Mouse (Mus musculus) myocyte (in vitro differentiated cells): ENCODE results near the gene Kcnh3.

Experiments used
- CEBPB ChIP-seq: IDR thresholded peaks from 2 replicates; pipeline ENCODE4 v1.6.1; 2011; ENCODE audit warnings: mild to moderate bottlenecking, moderate library complexity; ENCODE audit not compliant: poor library complexity, insufficient read depth, severe bottlenecking
- MAX ChIP-seq: IDR thresholded peaks from one replicate; pipeline ENCODE4 v1.6.1; 2011; ENCODE audit warnings: low read depth, mild to moderate bottlenecking, control low read depth
- MYOD1 ChIP-seq, 3 experiments: IDR thresholded peaks; one replicate each; pipeline ENCODE4 v1.6.1; 2011; ENCODE audit warnings: control low read depth in 2 of 3, low read depth in 2 of 3, mild to moderate bottlenecking in 2 of 3, moderate library complexity in 1 of 3; ENCODE audit not compliant: insufficient read length in 2 of 3, control insufficient read depth in 1 of 3
- POLR2A ChIP-seq: IDR thresholded peaks from one replicate; pipeline ENCODE4 v1.6.1; 2011; ENCODE audit warnings: low read depth, mild to moderate bottlenecking, control low read depth, moderate library complexity; ENCODE audit not compliant: insufficient read length
- SRF ChIP-seq: IDR thresholded peaks from one replicate; pipeline ENCODE4 v1.6.1; 2011; ENCODE audit warnings: low read depth; ENCODE audit not compliant: control insufficient read depth, insufficient read length
- USF1 ChIP-seq: IDR thresholded peaks from one replicate; pipeline ENCODE4 v1.6.1; 2011; ENCODE audit warnings: low read depth, mild to moderate bottlenecking, control low read depth, moderate library complexity

DNA sequence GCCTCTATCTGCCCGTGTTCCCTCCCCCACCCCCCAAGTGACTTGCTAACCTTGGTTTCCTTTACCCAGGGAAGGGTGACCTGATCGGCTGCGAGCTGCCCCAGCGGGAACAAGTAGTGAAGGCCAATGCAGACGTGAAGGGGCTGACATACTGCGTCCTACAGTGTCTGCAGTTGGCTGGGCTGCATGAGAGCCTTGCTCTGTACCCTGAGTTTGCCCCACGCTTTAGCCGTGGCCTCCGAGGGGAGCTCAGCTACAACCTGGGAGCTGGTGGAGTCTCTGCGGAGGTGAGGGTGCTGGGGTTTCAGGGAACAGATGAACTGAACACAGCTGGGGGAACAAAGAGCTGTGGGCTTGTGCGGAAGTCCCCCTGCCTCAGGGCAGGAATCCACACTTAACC is 13.3 kb downstream of the Kcnh3 start:
- no peak for TF ChIP-seq MAX
- TF ChIP-seq MYOD1 (IDR thresholded peaks at IDR 0.05; ENCODE audit: control insufficient read depth in 1 of 3, insufficient read length in 2 of 3, low read depth in 2 of 3): no peak
- no peak for TF ChIP-seq POLR2A
- TF ChIP-seq USF1: no peak
- TF ChIP-seq SRF: no peak
- no peak for TF ChIP-seq CEBPB
